Mouse (Mus musculus) inflammation-experienced regulatory T-cells, adult 16 weeks (primary cell): ENCODE data around the gene Saxo2. TPM values are rescaled to one million over a fixed set of nuclear protein-coding genes. Genes with fewer than 3 reads are reported as not detected.

Source experiments
- polyA plus RNA-seq: library from polyadenylated mRNA; unstranded; fragments of 100-300 nt; shearing (Covaris generic); gene quantifications from one replicate; pipeline ENCODE4 v1.2.1, GENCODE M21; 2017

Saxo2 gene
- not detected for polyA plus RNA-seq

GRCm38 (mm10) chr7:82648353-82649080 is at the start of gene Saxo2, which contains the start of gene Efl1:
Saxo2 (minus strand) TSS chr7:82648528.
Efl1 (plus strand) TSS chr7:82648614.

Other genes with a start within 250 kb of the Saxo2 start
- 52.0 TPM for gene Efl1, start 86 bp upstream of the Saxo2 start, polyA plus RNA-seq
- gene Mex3b, start 218.8 kb upstream of the Saxo2 start, polyA plus RNA-seq = 2.1 TPM